Mouse (Mus musculus): ENCODE data around the gene Tmem170b.

- no peak for TF ChIP-seq POLR2A (IDR thresholded peaks at IDR 0.05; ENCODE audit: low read depth, low read length)
- no peak for TF ChIP-seq CTCF (IDR thresholded peaks at IDR 0.05; ENCODE audit: borderline replicate concordance, insufficient read depth, low read length)
These were observed 634 bp downstream of the Tmem170b start for GRCm38 (mm10) chr13:41606081-41607000.

Measured in embryonic fibroblast, embryonic 13.5 days (primary cell).